Mouse (Mus musculus) heart, embryonic 12.5 days (tissue): ENCODE measurements around the gene Gm38431. TPM values are rescaled to one million over a fixed set of nuclear protein-coding genes. Genes with fewer than 3 reads are reported as not detected.

ENCODE experiments used
- ATAC-seq: fragments of 200-750 bp; cut with Nextera tagmentation; 2 replicates; pipeline ENCODE4 v1.8.0; 2017; ENCODE audit warnings: moderate TSS enrichment, moderate library complexity; ENCODE audit not compliant: insufficient number of reproducible peaks, low FRiP score
- H3K27ac ChIP-seq: fragments of 300-500 bp; sonication (generic); 2 replicates; pipeline ENCODE4 v1.5.1; 2016; ENCODE audit warnings: mild to moderate bottlenecking, moderate library complexity; ENCODE audit not compliant: poor library complexity, severe bottlenecking
- H3K27me3 ChIP-seq: fragments of 300-500 bp; sonication (generic); replicated peaks from 2 replicates; pipeline ENCODE4 v1.6.1; 2016; ENCODE audit warnings: mild to moderate bottlenecking, moderate library complexity
- H3K36me3 ChIP-seq: fragments of 300-500 bp; sonication (generic); 2 replicates; pipeline ENCODE4 v1.6.1; 2016; ENCODE audit warnings: mild to moderate bottlenecking, moderate library complexity
- H3K4me1 ChIP-seq: fragments of 300-500 bp; sonication (generic); replicated peaks from 2 replicates; pipeline ENCODE4 v1.6.1; 2016; ENCODE audit warnings: mild to moderate bottlenecking
- H3K4me2 ChIP-seq: fragments of 300-500 bp; sonication (generic); 2 replicates; pipeline ENCODE4 v1.6.1; 2016; ENCODE audit warnings: mild to moderate bottlenecking, moderate library complexity
- H3K4me3 ChIP-seq: fragments of 300-500 bp; sonication (generic); 2 replicates; pipeline ENCODE4 v1.5.1; 2016; ENCODE audit warnings: mild to moderate bottlenecking
- H3K9ac ChIP-seq: fragments of 300-500 bp; sonication (generic); 2 replicates; pipeline ENCODE4 v1.6.1; 2016; ENCODE audit warnings: mild to moderate bottlenecking, moderate library complexity
- H3K9me3 ChIP-seq: fragments of 300-500 bp; sonication (generic); replicated peaks from 2 replicates; pipeline ENCODE4 v1.6.1; 2016; ENCODE audit warnings: mild to moderate bottlenecking, moderate library complexity
- WGBS: fragments of 180-500 bp; shearing (Covaris S2); methylation state at CpG from one replicate; pipeline ENCODE4 v1.1.7; 2016; 5-methylcytosine and 5-hydroxymethylcytosine counted together
- polyA plus RNA-seq: library from polyadenylated mRNA; unstranded; fragments of >200 nt; fragmentation: Nextera tagmentation; extraction: Ambion mirVana; gene quantifications from 2 replicates; pipeline ENCODE4 v1.2.1, GENCODE M21; 2016

Gm38431 gene
- polyA plus RNA-seq, 1 experiment from 2014 or later: 1.8 TPM

DNA sequence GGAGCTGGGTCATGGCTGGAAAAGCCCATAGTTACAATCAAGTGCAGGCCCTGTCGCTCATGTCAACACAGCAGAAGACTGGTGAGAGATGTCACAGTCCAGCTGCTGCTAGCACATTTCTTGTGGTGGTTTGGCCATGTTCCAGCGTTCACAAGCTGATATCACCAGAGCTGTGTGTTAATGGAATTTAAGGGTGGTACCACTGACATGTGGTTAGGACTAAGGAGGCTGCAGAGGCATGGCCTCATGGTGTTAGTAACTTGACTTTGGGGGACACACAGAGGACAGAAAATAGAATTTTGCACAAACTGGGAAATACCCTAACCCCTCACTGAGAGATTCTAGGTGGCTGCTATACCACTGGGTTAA, 34.4 kb upstream of the Gm38431 start:
- Histone ChIP-seq H3K4me2 (0 out of 2 replicates have a peak overlapping the region, but pooled peaks have one; percentile 5), H3K9ac (no peak overlapping the region), H3K36me3 (peaks cover 46% of the 10 kb centered on the region), H3K4me3 (no peak overlapping the region), H3K4me1 (peaks cover 30% of the 10 kb centered on the region), H3K27me3 (no peaks in the 10 kb centered on the region; the same call in 1 of the 2 replicates), H3K27ac (peak overlapping the region; percentile 85), H3K9me3 (no peaks in the 10 kb centered on the region)
- WGBS: 20% methylated on average over 2 of the region's 2 CpGs
- ATAC-seq: peak; percentile 54

DNA sequence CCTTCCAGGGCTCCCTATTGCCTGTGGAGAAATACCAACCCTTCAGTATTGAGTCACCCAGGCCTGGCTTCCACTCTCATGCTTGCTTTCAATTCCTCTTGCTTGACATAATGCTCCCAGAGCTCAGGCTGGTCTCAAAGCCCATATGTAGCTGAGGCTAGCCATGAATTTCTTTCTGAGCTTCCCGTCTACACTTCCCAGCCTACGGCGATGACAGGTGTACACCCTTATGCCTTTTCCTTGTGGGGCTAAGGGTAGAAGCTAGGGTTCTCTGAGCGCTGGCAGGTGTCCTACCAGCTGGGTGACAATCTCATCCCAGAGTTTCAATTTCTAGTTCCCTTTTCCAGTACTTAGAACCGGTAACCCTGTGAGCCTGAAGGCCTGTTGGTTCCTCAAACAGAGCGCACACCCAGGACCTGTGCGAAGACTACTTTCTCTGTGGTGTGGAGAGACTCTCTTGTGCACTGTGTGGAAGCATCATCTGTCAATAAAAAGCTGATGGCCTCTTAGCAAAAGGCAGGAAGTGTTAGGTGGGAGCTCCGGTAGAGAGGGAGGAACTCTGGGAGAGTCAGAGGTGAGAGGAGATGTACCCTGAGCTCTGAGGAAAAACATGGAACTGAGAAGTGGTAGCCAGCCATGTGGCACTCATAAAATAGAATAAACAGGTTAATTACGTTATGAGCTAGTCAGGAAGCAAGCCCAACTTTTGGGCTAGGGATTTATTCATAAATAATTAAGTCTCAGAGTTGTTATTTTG, 33.9 kb upstream of the Gm38431 start:
- H3K9me3 ChIP-seq: no peaks in the 10 kb centered on the region
- peaks cover 51% of the 10 kb centered on the region for H3K36me3 ChIP-seq
- peak overlapping the region; percentile 85 for H3K27ac ChIP-seq
- H3K4me2 ChIP-seq: no peak overlapping the region
- 0 out of 2 replicates have a peak overlapping the region, but pooled peaks have one; percentile 20 for H3K9ac ChIP-seq
- no peak for ATAC-seq
- peaks cover 30% of the 10 kb centered on the region for H3K4me1 ChIP-seq
- no peak overlapping the region for H3K4me3 ChIP-seq
- H3K27me3 ChIP-seq: no peaks in the 10 kb centered on the region; the same call in 1 of the 2 replicates
- WGBS: 74% methylated on average over 9 of the region's 9 CpGs

DNA sequence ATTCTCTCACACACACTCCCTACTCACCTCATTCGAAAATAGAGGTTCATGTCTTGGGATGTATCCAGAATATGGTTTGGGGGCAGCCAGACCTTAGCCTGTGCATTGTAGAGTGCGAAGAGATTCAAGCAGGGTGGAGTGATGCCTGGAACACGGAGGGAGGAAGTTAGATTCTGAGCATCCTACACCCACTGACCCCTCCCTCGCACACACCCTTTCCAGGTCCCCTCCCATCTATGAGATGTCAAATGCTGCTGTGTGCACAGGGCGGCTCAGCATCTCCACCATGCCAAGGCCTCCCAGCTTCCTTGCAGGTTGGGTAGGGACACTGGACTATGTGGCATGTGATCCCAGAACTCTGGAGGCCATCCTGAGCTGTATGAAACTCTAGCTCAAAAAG, 33.0 kb upstream of the Gm38431 start:
- WGBS: 82% methylated on average over 5 of the region's 5 CpGs
- H3K27me3 ChIP-seq: no peaks in the 10 kb centered on the region; the same call in 1 of the 2 replicates
- H3K9me3 ChIP-seq: no peaks in the 10 kb centered on the region
- peaks cover 24% of the 10 kb centered on the region for H3K4me1 ChIP-seq
- H3K4me2 ChIP-seq: no peak overlapping the region
- no peak for ATAC-seq
- no peak overlapping the region for H3K27ac ChIP-seq
- H3K9ac ChIP-seq: no peak overlapping the region
- H3K4me3 ChIP-seq: no peak overlapping the region
- peaks cover 60% of the 10 kb centered on the region for H3K36me3 ChIP-seq

DNA sequence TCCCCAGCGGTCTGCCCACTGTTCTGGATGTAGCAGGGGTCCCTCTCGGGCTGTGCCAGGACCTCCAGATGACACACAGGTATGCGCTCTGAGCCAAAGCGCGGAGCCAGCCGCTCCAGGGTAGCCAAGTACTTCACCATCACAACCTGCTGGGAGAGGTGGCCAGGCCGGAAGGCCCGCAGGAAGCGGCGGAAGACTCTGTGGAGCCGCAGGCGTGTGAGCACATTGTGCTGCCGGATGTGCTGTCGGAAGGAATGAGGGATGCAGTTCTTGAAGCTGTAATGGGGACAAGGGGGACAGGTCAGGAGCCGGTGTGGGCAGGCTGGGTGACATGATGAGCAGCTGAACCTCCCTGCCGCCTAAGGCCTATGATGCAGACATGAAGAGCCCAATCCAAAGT, 29.7 kb upstream of the Gm38431 start:
- Histone ChIP-seq H3K36me3 (peaks cover 58% of the 10 kb centered on the region), H3K4me2 (no peak overlapping the region), H3K9ac (no peak overlapping the region), H3K4me1 (peaks cover 17% of the 10 kb centered on the region), H3K27me3 (no peaks in the 10 kb centered on the region; the same call in 1 of the 2 replicates), H3K27ac (no peak overlapping the region), H3K4me3 (no peak overlapping the region), H3K9me3 (no peaks in the 10 kb centered on the region)
- WGBS: 84% methylated on average over 16 of the region's 16 CpGs
- ATAC-seq: no peak

- WGBS: 74% methylated on average over 6 of the region's 6 CpGs
- H3K4me3 ChIP-seq: no peak overlapping the region
- H3K4me2 ChIP-seq: no peak overlapping the region
- no peak overlapping the region for H3K27ac ChIP-seq
- no peak overlapping the region for H3K9ac ChIP-seq
- H3K36me3 ChIP-seq: peaks cover 37% of the 10 kb centered on the region
- H3K27me3 ChIP-seq: no peaks in the 10 kb centered on the region
- no peak for ATAC-seq
- H3K4me1 ChIP-seq: no peaks in the 10 kb centered on the region
- H3K9me3 ChIP-seq: no peaks in the 10 kb centered on the region
These were observed 25.3 kb upstream of the Gm38431 start for GRCm38 (mm10) chr9:21117073-21117472.

DNA sequence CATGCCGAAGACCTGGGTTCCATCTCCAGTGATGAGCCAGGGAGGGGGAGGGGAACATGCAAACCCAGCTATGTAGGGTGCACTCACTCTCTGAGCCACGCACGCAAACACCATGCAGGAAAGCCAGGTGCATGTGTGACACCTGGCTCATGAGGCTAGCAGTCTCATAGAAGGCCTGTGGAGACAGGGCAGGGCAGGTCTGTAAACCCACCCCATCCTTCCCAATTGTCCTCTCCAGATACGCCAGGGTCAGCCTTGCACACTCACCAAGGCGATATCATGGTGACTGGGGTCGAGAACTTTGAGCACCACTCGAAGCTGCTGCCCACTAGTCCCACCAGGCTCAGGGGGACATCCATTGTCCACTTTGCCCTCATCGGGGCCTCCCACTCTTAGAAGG, 23.3 kb upstream of the Gm38431 start:
- no peaks in the 10 kb centered on the region for H3K4me1 ChIP-seq
- ATAC-seq: no peak

GRCm38 (mm10) chr9:21114190-21114589, 22.4 kb upstream of the Gm38431 start:
- H3K36me3 ChIP-seq: peaks cover 20% of the 10 kb centered on the region
- no peaks in the 10 kb centered on the region for H3K9me3 ChIP-seq
- no peak overlapping the region for H3K9ac ChIP-seq
- no peak overlapping the region for H3K4me2 ChIP-seq
- H3K4me1 ChIP-seq: no peaks in the 10 kb centered on the region
- no peak for ATAC-seq
- H3K27me3 ChIP-seq: no peaks in the 10 kb centered on the region
- no peak overlapping the region for H3K4me3 ChIP-seq
- WGBS: 82% methylated on average over 7 of the region's 7 CpGs
- H3K27ac ChIP-seq: no peak overlapping the region

More for the DNA sequence above, 23.3 kb upstream of the Gm38431 start:
- Histone ChIP-seq H3K27me3 (no peaks in the 10 kb centered on the region), H3K9me3 (no peaks in the 10 kb centered on the region), H3K4me3 (no peak overlapping the region), H3K27ac (no peak overlapping the region), H3K4me2 (no peak overlapping the region), H3K36me3 (peaks cover 21% of the 10 kb centered on the region), H3K9ac (no peak overlapping the region)
- 87% methylated on average over 8 of the region's 8 CpGs for WGBS

GRCm38 (mm10) chr9:21113751-21114150, 22.0 kb upstream of the Gm38431 start:
- Histone ChIP-seq H3K4me1 (no peaks in the 10 kb centered on the region), H3K4me3 (no peak overlapping the region), H3K9me3 (no peaks in the 10 kb centered on the region), H3K27me3 (no peaks in the 10 kb centered on the region), H3K4me2 (no peak overlapping the region), H3K36me3 (peaks cover 22% of the 10 kb centered on the region), H3K9ac (no peak overlapping the region), H3K27ac (no peak overlapping the region)
- ATAC-seq: no peak
- WGBS: 87% methylated on average over 6 of the region's 6 CpGs

DNA sequence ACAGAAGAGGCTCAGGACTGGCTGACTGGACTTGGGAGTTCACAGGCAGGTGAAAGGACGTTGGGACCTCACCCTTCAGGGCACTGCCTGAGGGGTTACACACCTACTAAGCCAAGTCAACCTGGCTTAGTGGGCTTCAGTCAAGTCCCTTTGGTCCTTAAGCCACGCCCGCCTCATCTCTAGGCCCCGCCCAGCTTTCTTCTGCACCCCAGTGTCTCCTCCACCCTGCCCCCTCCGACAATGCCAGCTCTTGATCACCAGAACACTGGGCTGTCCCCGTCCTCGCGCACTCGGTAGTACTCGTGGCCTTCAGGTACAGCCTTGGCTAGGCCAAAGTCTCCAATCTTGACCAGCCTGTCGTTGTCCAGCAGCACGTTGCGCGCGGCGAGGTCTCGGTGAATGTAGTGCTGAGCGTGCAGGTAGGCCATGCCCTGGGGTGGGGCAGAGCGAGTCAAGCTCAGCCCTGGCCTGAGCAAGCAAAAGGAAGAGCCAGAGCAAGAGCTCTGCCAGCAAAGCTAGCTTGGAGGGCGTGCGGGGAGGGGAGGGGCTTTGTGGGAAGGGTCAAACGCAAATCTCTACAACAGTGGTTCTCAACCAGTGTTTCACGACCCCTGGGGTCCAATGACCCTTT, 15.9 kb upstream of the Gm38431 start:
- H3K9ac ChIP-seq: no peak overlapping the region
- no peak overlapping the region for H3K4me3 ChIP-seq
- H3K36me3 ChIP-seq: peaks cover 25% of the 10 kb centered on the region; the same call in 1 of the 2 replicates
- H3K4me2 ChIP-seq: no peak overlapping the region
- H3K4me1 ChIP-seq: no peaks in the 10 kb centered on the region
- no peak overlapping the region for H3K27ac ChIP-seq
- ATAC-seq: no peak
- H3K27me3 ChIP-seq: no peaks in the 10 kb centered on the region
- H3K9me3 ChIP-seq: no peaks in the 10 kb centered on the region
- 44% methylated on average over 23 of the region's 23 CpGs for WGBS

DNA sequence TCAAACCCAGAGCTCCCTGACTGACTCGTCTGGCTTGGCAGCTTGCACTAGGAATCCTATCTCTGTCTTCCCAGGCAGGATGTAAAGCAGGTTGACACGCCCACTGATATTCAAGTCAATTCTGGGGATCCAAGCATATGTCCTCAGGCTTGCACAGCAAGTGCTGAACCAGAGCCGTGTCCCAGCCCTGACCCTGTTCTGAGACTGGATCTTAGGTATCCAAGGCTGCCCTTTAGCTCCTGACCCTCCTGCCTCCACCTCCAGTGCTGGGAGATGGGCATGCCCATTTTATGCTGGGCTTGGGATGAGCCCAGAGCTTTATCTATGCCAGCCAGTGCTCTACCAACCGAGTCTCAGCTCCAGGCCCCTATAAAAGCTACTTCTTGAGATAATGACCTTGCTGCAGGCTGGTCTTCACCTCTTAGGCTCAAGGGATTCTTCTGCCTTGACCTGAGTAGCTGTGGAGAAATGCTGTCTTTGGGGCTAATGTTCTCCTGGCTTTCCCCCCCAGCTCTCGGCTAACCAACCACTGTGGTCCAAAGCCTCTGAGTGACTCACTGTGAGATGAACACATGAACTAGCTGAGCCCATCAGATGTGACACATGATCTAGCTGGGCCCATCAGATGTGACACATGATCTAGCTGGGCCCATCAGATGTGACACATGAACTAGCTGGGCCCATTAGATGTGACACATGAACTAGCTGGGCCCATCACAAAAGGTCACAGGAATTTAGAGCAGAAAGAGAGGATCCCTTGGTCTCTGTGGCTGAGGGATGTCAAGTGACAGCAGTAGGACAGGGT, 14.2 kb upstream of the Gm38431 start:
- Histone ChIP-seq H3K4me2 (no peak overlapping the region), H3K27ac (no peak overlapping the region), H3K9ac (no peak overlapping the region), H3K27me3 (no peaks in the 10 kb centered on the region), H3K4me3 (no peak overlapping the region), H3K4me1 (peaks cover under 1% of the 10 kb centered on the region; the same call in 1 of the 2 replicates), H3K9me3 (no peaks in the 10 kb centered on the region), H3K36me3 (peaks cover 25% of the 10 kb centered on the region; the same call in 1 of the 2 replicates)
- WGBS: 60% methylated on average over 5 of the region's 5 CpGs
- no peak for ATAC-seq

DNA sequence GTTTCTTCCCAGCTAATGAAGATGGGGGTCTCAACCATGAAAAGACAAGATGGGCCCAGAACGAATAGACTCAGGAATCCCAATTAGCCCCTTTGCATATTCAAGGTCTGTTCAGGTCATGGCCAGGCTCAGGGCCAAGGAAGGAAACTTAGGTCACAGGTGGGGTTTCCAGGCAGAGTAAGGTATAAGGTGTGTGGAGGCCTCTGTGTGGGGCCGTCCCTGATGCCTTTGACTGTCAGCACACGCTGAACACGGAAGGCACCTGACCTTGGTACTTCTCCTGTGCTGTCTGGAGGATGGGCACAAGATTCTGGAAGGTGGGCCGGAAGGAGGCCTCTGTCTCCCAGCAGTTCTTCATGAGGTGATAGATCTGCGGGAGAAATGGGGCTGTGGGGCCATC, 13.0 kb upstream of the Gm38431 start:
- H3K36me3 ChIP-seq: peaks cover 20% of the 10 kb centered on the region; the same call in 1 of the 2 replicates
- no peak for ATAC-seq
- no peak overlapping the region for H3K4me3 ChIP-seq
- H3K9ac ChIP-seq: no peak overlapping the region
- WGBS: 89% methylated on average over 6 of the region's 6 CpGs
- no peaks in the 10 kb centered on the region for H3K9me3 ChIP-seq
- peaks cover 8% of the 10 kb centered on the region for H3K4me1 ChIP-seq
- no peak overlapping the region for H3K27ac ChIP-seq
- H3K27me3 ChIP-seq: no peaks in the 10 kb centered on the region
- H3K4me2 ChIP-seq: no peak overlapping the region
